Mouse (Mus musculus) hindbrain, postnatal 0 days (tissue): ENCODE measurements around the gene Prss8. TPM values are rescaled to one million over a fixed set of nuclear protein-coding genes. Genes with fewer than 3 reads are reported as not detected.

ENCODE experiments used
- ATAC-seq: fragments of 200-750 bp; cut with Nextera tagmentation; 2 replicates; pipeline ENCODE4 v1.8.0; 2017; ENCODE audit warnings: mild to moderate bottlenecking, moderate TSS enrichment, moderate library complexity
- DNase-seq: peaks from one replicate; pipeline ENCODE4 v3.0.0-alpha.2; 2015; ENCODE audit warnings: low spot score
- H3K27ac ChIP-seq: fragments of 300-500 bp; sonication (generic); 2 replicates; pipeline ENCODE4 v1.5.1; 2014; ENCODE audit warnings: mild to moderate bottlenecking
- H3K27me3 ChIP-seq: fragments of 300-500 bp; sonication (generic); 2 replicates; pipeline ENCODE4 v1.6.1; 2014; ENCODE audit warnings: low read length, mixed read lengths; ENCODE audit not compliant: insufficient read depth
- H3K36me3 ChIP-seq: fragments of 300-500 bp; sonication (generic); 2 replicates; pipeline ENCODE4 v1.6.1; 2014; ENCODE audit warnings: low read length, mixed read lengths; ENCODE audit not compliant: insufficient read depth
- H3K4me1 ChIP-seq: fragments of 300-500 bp; sonication (generic); 2 replicates; pipeline ENCODE4 v1.6.1; 2014; ENCODE audit warnings: antibody characterized with exemption, low read length, mixed read lengths; ENCODE audit not compliant: insufficient read depth
- H3K4me2 ChIP-seq: fragments of 300-500 bp; sonication (generic); 2 replicates; pipeline ENCODE4 v1.6.1; 2014; ENCODE audit warnings: low read depth, mild to moderate bottlenecking, low read length, moderate library complexity, mixed read lengths
- H3K4me3 ChIP-seq: fragments of 300-500 bp; sonication (generic); 2 replicates; pipeline ENCODE4 v1.5.1; 2014; ENCODE audit warnings: low read length
- H3K9ac ChIP-seq: fragments of 300-500 bp; sonication (generic); replicated peaks from 2 replicates; pipeline ENCODE4 v1.6.1; 2014; ENCODE audit warnings: mild to moderate bottlenecking, low read length, moderate library complexity, mixed read lengths
- H3K9me3 ChIP-seq: fragments of 300-500 bp; sonication (generic); 2 replicates; pipeline ENCODE4 v1.6.1; 2016; ENCODE audit warnings: low read length, mixed read lengths
- CTCF ChIP-seq: IDR thresholded peaks from 2 replicates; pipeline ENCODE4 v1.5.1; 2016; ENCODE audit warnings: antibody characterized with exemption, control low read depth, low read depth
- WGBS: fragments of 180-500 bp; shearing (Covaris S2); extraction: QIAGEN DNeasy Blood & Tissue Kit; methylation state at CpG from one replicate; pipeline ENCODE4 v1.1.7; 2014; 5-methylcytosine and 5-hydroxymethylcytosine counted together
- polyA plus RNA-seq: library from polyadenylated mRNA; unstranded; fragments of >200 nt; fragmentation: Nextera tagmentation; extraction: Ambion mirVana; gene quantifications from 2 replicates; pipeline ENCODE4 v1.2.1, GENCODE M21; 2015
- total RNA-seq: library from RNA; depleted of rRNA; stranded (reverse); fragments of >200 nt; gene quantifications from 2 replicates; pipeline ENCODE4 v1.2.3, GENCODE M21; 2014; rRNA removed

The Prss8 gene
- total and polyA plus RNA-seq, 2 experiments from 2014 or later, result 0.26 to 0.35 TPM

GRCm38 (mm10) chr7:127885951-127886350 is 44.0 kb downstream of the Prss8 start:
- no peak for TF ChIP-seq CTCF
- Histone ChIP-seq H3K4me1 (no peaks in the 10 kb centered on the region), H3K9ac (no peak overlapping the region), H3K4me3 (no peak overlapping the region), H3K36me3 (peaks cover 53% of the 10 kb centered on the region), H3K27me3 (no peaks in the 10 kb centered on the region), H3K4me2 (no peak overlapping the region), H3K9me3 (no peaks in the 10 kb centered on the region), H3K27ac (no peak overlapping the region)
- no peak for ATAC-seq
- no peak for DNase-seq
- 65% methylated on average over 6 of the region's 6 CpGs for WGBS

DNA sequence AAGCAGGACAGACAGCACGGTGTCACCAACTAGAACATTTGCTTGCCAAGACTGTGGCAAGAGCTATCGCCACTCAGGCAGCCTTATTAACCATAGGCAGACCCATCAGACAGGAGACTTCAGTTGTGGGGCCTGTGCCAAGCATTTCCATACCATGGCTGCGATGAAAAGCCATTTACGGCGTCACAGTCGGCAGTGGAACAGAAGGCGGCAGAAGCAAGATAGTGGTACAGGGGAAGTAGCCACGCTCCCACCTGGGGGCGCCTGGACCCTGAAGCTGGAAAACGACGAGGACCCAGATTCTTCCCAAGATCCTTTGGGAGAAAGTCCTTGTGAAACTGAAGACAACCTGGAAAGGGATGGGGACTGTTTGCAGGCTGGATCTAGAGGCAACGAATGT is 49.5 kb downstream of the Prss8 start:
- H3K9ac ChIP-seq, result no peak overlapping the region
- WGBS, result 90% methylated on average over 12 of the region's 12 CpGs
- no peak for DNase-seq
- peaks cover 60% of the 10 kb centered on the region for H3K36me3 ChIP-seq
- ATAC-seq, result no peak
- H3K4me2 ChIP-seq, result no peak overlapping the region
- H3K4me3 ChIP-seq, result no peak overlapping the region
- H3K27me3 ChIP-seq, result no peaks in the 10 kb centered on the region
- no peak for TF ChIP-seq CTCF
- H3K9me3 ChIP-seq, result no peaks in the 10 kb centered on the region
- H3K27ac ChIP-seq, result no peak overlapping the region
- H3K4me1 ChIP-seq, result 0 out of 2 replicates have a peak, but pooled peaks cover 3% of the 10 kb centered on the region

GRCm38 (mm10) chr7:127879301-127879700 is 50.6 kb downstream of the Prss8 start:
- no peaks in the 10 kb centered on the region for H3K9me3 ChIP-seq
- no peak overlapping the region for H3K27ac ChIP-seq
- peaks cover 53% of the 10 kb centered on the region for H3K36me3 ChIP-seq
- WGBS, result 98% methylated on average over 9 of the region's 9 CpGs
- no peak for TF ChIP-seq CTCF
- ATAC-seq (no peak), DNase-seq (no peak)
- no peak overlapping the region for H3K4me2 ChIP-seq
- H3K4me3 ChIP-seq, result no peak overlapping the region
- H3K9ac ChIP-seq, result no peak overlapping the region
- peaks cover 7% of the 10 kb centered on the region; the same call in 1 of the 2 replicates for H3K4me1 ChIP-seq
- H3K27me3 ChIP-seq, result no peaks in the 10 kb centered on the region

GRCm38 (mm10) chr7:127876467-127877348 is 53.2 kb downstream of the Prss8 start, which contains the start of gene Zfp668:
TSS of gene Zfp668 (minus strand) at chr7:127876828.
- Histone ChIP-seq H3K4me1 (peaks cover 15% of the 10 kb centered on the region), H3K27me3 (no peaks in the 10 kb centered on the region), H3K27ac (peak within 1 kb of the TSS; percentile 99), H3K9me3 (no peaks in the 10 kb centered on the region), H3K36me3 (peaks cover 33% of the 10 kb centered on the region), H3K4me3 (peak within 1 kb of the TSS; percentile 92), H3K4me2 (peak within 1 kb of the TSS; percentile 75), H3K9ac (peak within 1 kb of the TSS; percentile 92)
- ATAC-seq, result peak; percentile 67
- under 1% methylated on average over 60 of the region's 60 CpGs for WGBS
- peak; percentile 97 for DNase-seq
- TF ChIP-seq CTCF, result no peak

GRCm38 (mm10) chr7:127876041-127876466 is 53.9 kb downstream of the Prss8 start, which contains the start of gene Zfp646:
TSS of gene Zfp646 (plus strand) at chr7:127876221.
- Histone ChIP-seq H3K27ac (peak within 1 kb of the TSS; percentile 99), H3K4me3 (peak within 1 kb of the TSS; percentile 92), H3K9me3 (no peaks in the 10 kb centered on the region), H3K4me2 (peak within 1 kb of the TSS; percentile 75), H3K9ac (peak within 1 kb of the TSS; percentile 92), H3K27me3 (no peaks in the 10 kb centered on the region), H3K36me3 (peaks cover 27% of the 10 kb centered on the region), H3K4me1 (peaks cover 15% of the 10 kb centered on the region)
- under 1% methylated on average over 41 of the region's 41 CpGs for WGBS
- ATAC-seq (peak; percentile 90), DNase-seq (peak; percentile 92)
- no peak for TF ChIP-seq CTCF

Other genes starting within 250 kb of the Prss8 start
- gene Bcl7c, start 221.2 kb downstream of the Prss8 start, total RNA-seq, result 86.8 and 105 TPM in 2 replicates
- 48.8 and 50.9 TPM in 2 replicates for gene Bcl7c, start 221.2 kb downstream of the Prss8 start, polyA plus RNA-seq
- 9.0 and 10.7 TPM in 2 replicates for gene Ctf1, start 217.4 kb downstream of the Prss8 start, total RNA-seq
- 3.8 and 4.0 TPM in 2 replicates for gene Ctf1, start 217.4 kb downstream of the Prss8 start, polyA plus RNA-seq
- gene Ctf2, start 197.9 kb downstream of the Prss8 start, total RNA-seq, result not detected in 2 replicates
- gene Ctf2, start 197.9 kb downstream of the Prss8 start, polyA plus RNA-seq, result 0.13 TPM in 1 of 2 replicates, not detected in the other
- gene Fbxl19, start 185.6 kb downstream of the Prss8 start, total RNA-seq, result 191 and 192 TPM in 2 replicates
- 6.8 and 7.0 TPM in 2 replicates for gene Fbxl19, start 185.6 kb downstream of the Prss8 start, polyA plus RNA-seq
- gene Orai3, start 160.3 kb downstream of the Prss8 start, total RNA-seq, result 20.0 and 35.8 TPM in 2 replicates
- gene Orai3, start 160.3 kb downstream of the Prss8 start, polyA plus RNA-seq, result 10.8 and 11.3 TPM in 2 replicates
- gene Setd1a, start 153.4 kb downstream of the Prss8 start, total RNA-seq, result 17.8 and 18.2 TPM in 2 replicates
- 10.5 and 16.0 TPM in 2 replicates for gene Setd1a, start 153.4 kb downstream of the Prss8 start, polyA plus RNA-seq
- gene Gm49388, start 144.5 kb downstream of the Prss8 start, total RNA-seq, result 0.05 and 2.9 TPM in 2 replicates
- not detected in 2 replicates for gene Gm49388, start 144.5 kb downstream of the Prss8 start, polyA plus RNA-seq
- 11.0 and 12.1 TPM in 2 replicates for gene Hsd3b7, start 129.5 kb downstream of the Prss8 start, total RNA-seq
- gene Hsd3b7, start 129.5 kb downstream of the Prss8 start, polyA plus RNA-seq, result 10.3 and 11.3 TPM in 2 replicates
- 4.0 and 9.6 TPM in 2 replicates for gene Stx4a, start 105.8 kb downstream of the Prss8 start, total RNA-seq
- 28.4 and 31.8 TPM in 2 replicates for gene Stx4a, start 105.8 kb downstream of the Prss8 start, polyA plus RNA-seq
- 69.7 and 72.7 TPM in 2 replicates for gene Stx1b, start 105.6 kb downstream of the Prss8 start, total RNA-seq
- gene Stx1b, start 105.6 kb downstream of the Prss8 start, polyA plus RNA-seq, result 66.6 and 76.3 TPM in 2 replicates
- 34.6 and 35.0 TPM in 2 replicates for gene Zfp646, start 53.9 kb downstream of the Prss8 start, total RNA-seq
- gene Zfp646, start 53.9 kb downstream of the Prss8 start, polyA plus RNA-seq, result 3.4 and 4.4 TPM in 2 replicates
- gene Zfp668, start 53.3 kb downstream of the Prss8 start, total RNA-seq, result 25.8 and 26.2 TPM in 2 replicates
- gene Zfp668, start 53.3 kb downstream of the Prss8 start, polyA plus RNA-seq, result 21.8 and 22.4 TPM in 2 replicates
- 0.72 and 1.8 TPM in 2 replicates for gene Prss53, start 39.1 kb downstream of the Prss8 start, total RNA-seq
- gene Prss53, start 39.1 kb downstream of the Prss8 start, polyA plus RNA-seq, result 1.0 and 1.3 TPM in 2 replicates
- not detected in 2 replicates for gene Gm21974, start 34.6 kb downstream of the Prss8 start, total RNA-seq
- not detected in 2 replicates for gene Gm21974, start 34.6 kb downstream of the Prss8 start, polyA plus RNA-seq
- gene Vkorc1, start 34.5 kb downstream of the Prss8 start, total RNA-seq, result 37.2 and 43.0 TPM in 2 replicates
- gene Vkorc1, start 34.5 kb downstream of the Prss8 start, polyA plus RNA-seq, result 72.6 and 79.8 TPM in 2 replicates
- gene Bckdk, start 26.0 kb downstream of the Prss8 start, total RNA-seq, result 44.3 and 55.0 TPM in 2 replicates
- 61.5 and 63.5 TPM in 2 replicates for gene Bckdk, start 26.0 kb downstream of the Prss8 start, polyA plus RNA-seq
- 24.9 and 33.5 TPM in 2 replicates for gene Kat8, start 17.6 kb downstream of the Prss8 start, total RNA-seq
- gene Kat8, start 17.6 kb downstream of the Prss8 start, polyA plus RNA-seq, result 30.1 and 33.9 TPM in 2 replicates
- 17.0 and 19.9 TPM in 2 replicates for gene Prss36, start 16.6 kb upstream of the Prss8 start, total RNA-seq
- gene Prss36, start 16.6 kb upstream of the Prss8 start, polyA plus RNA-seq, result 16.5 and 17.3 TPM in 2 replicates
- 34.4 and 45.0 TPM in 2 replicates for gene Fus, start 37.4 kb upstream of the Prss8 start, total RNA-seq
- gene Fus, start 37.4 kb upstream of the Prss8 start, polyA plus RNA-seq, result 281 and 299 TPM in 2 replicates
- gene Pycard, start 63.8 kb upstream of the Prss8 start, total RNA-seq, result 12.1 and 12.7 TPM in 2 replicates
- 9.3 and 10.7 TPM in 2 replicates for gene Pycard, start 63.8 kb upstream of the Prss8 start, polyA plus RNA-seq
- gene Trim72, start 73.8 kb upstream of the Prss8 start, total RNA-seq, result 0.37 and 1.4 TPM in 2 replicates
- not detected in 2 replicates for gene Trim72, start 73.8 kb upstream of the Prss8 start, polyA plus RNA-seq
- 2.6 and 3.2 TPM in 2 replicates for gene Itgam, start 132.5 kb upstream of the Prss8 start, total RNA-seq
- 1.2 and 1.3 TPM in 2 replicates for gene Itgam, start 132.5 kb upstream of the Prss8 start, polyA plus RNA-seq
- not detected in 2 replicates for gene Gm49368, start 132.6 kb upstream of the Prss8 start, total RNA-seq
- gene Gm49368, start 132.6 kb upstream of the Prss8 start, polyA plus RNA-seq, result not detected in 2 replicates
- gene Itgax, start 199.4 kb upstream of the Prss8 start, total RNA-seq, result 0.58 and 0.68 TPM in 2 replicates
- not detected in 2 replicates for gene Itgax, start 199.4 kb upstream of the Prss8 start, polyA plus RNA-seq
- gene Itgad, start 224.3 kb upstream of the Prss8 start, total RNA-seq, result 0.25 TPM in 1 of 2 replicates, not detected in the other
- not detected in 2 replicates for gene Itgad, start 224.3 kb upstream of the Prss8 start, polyA plus RNA-seq